Mouse (Mus musculus) limb, embryonic 15.5 days (tissue): ENCODE data around the gene Capns2. TPM values are rescaled to one million over a fixed set of nuclear protein-coding genes. Genes with fewer than 3 reads are reported as not detected.

Experiments used
- ATAC-seq: fragments of 200-750 bp; cut with Nextera tagmentation; 2 replicates; pipeline ENCODE4 v1.8.0; 2017; ENCODE audit warnings: low read depth, moderate TSS enrichment; ENCODE audit not compliant: insufficient number of reproducible peaks, low FRiP score, low TSS enrichment
- H3K27ac ChIP-seq: fragments of 300-500 bp; sonication (generic); 2 replicates; pipeline ENCODE4 v1.5.1; 2015; ENCODE audit warnings: moderate library complexity, mild to moderate bottlenecking, inconsistent platforms
- H3K27me3 ChIP-seq: fragments of 300-500 bp; sonication (generic); 2 replicates; pipeline ENCODE4 v1.6.1; 2015; ENCODE audit warnings: inconsistent platforms
- H3K36me3 ChIP-seq: fragments of 300-500 bp; sonication (generic); 2 replicates; pipeline ENCODE4 v1.6.1; 2015; ENCODE audit warnings: inconsistent platforms
- H3K4me1 ChIP-seq: fragments of 300-500 bp; sonication (generic); 2 replicates; pipeline ENCODE4 v1.6.1; 2015; ENCODE audit warnings: inconsistent platforms
- H3K4me2 ChIP-seq: fragments of 300-500 bp; sonication (generic); 2 replicates; pipeline ENCODE4 v1.6.1; 2015; ENCODE audit warnings: mild to moderate bottlenecking, inconsistent platforms
- H3K4me3 ChIP-seq: fragments of 300-500 bp; sonication (generic); 2 replicates; pipeline ENCODE4 v1.5.1; 2015; ENCODE audit warnings: mild to moderate bottlenecking, inconsistent platforms
- H3K9ac ChIP-seq: fragments of 300-500 bp; sonication (generic); 2 replicates; pipeline ENCODE4 v1.6.1; 2015; ENCODE audit warnings: inconsistent platforms
- H3K9me3 ChIP-seq: fragments of 300-500 bp; sonication (generic); 2 replicates; pipeline ENCODE4 v1.6.1; 2016; ENCODE audit warnings: inconsistent platforms
- WGBS: fragments of 180-500 bp; shearing (Covaris S2); methylation state at CpG from one replicate; pipeline ENCODE4 v1.1.7; 2015; 5-methylcytosine and 5-hydroxymethylcytosine counted together
- polyA plus RNA-seq: library from polyadenylated mRNA; unstranded; fragments of >200 nt; fragmentation: Nextera tagmentation; extraction: Ambion mirVana; gene quantifications from 2 replicates; pipeline ENCODE4 v1.2.1, GENCODE M21; 2015

The Capns2 gene
- 107 and 113 TPM in 2 replicates for polyA plus RNA-seq

GRCm38 (mm10) chr8:92901107-92901506 lies at the start of gene Capns2:
Capns2 (plus strand) TSS chr8:92901407.
- no peak within 1 kb of the TSS for H3K27ac ChIP-seq
- H3K9me3 ChIP-seq = no peaks in the 10 kb centered on the region
- peak within 1 kb of the TSS; percentile 20 for H3K4me3 ChIP-seq
- no peaks in the 10 kb centered on the region for H3K36me3 ChIP-seq
- no peaks in the 10 kb centered on the region; the same call in 1 of the 2 replicates for H3K4me1 ChIP-seq
- no peaks in the 10 kb centered on the region for H3K27me3 ChIP-seq
- H3K4me2 ChIP-seq = no peak within 1 kb of the TSS
- ATAC-seq = no peak
- WGBS = 85% methylated on average over 5 of the region's 5 CpGs
- H3K9ac ChIP-seq = no peak within 1 kb of the TSS

GRCm38 (mm10) chr8:92853188-92853983 lies 47.8 kb upstream of the Capns2 start:
- H3K27ac ChIP-seq = no peak overlapping the region
- no peaks in the 10 kb centered on the region for H3K27me3 ChIP-seq
- H3K36me3 ChIP-seq = peaks cover 30% of the 10 kb centered on the region
- no peak for ATAC-seq
- no peak overlapping the region for H3K4me3 ChIP-seq
- H3K9me3 ChIP-seq = no peaks in the 10 kb centered on the region
- WGBS = 58% methylated on average over 18 of the region's 18 CpGs
- H3K4me1 ChIP-seq = peaks cover 32% of the 10 kb centered on the region
- no peak overlapping the region for H3K9ac ChIP-seq
- H3K4me2 ChIP-seq = no peak overlapping the region

GRCm38 (mm10) chr8:92854673-92855072 lies 46.5 kb upstream of the Capns2 start:
- WGBS = 76% methylated on average over 3 of the region's 3 CpGs
- peaks cover 20% of the 10 kb centered on the region for H3K36me3 ChIP-seq
- peaks cover 28% of the 10 kb centered on the region for H3K4me1 ChIP-seq
- H3K9ac ChIP-seq = no peak overlapping the region
- H3K27ac ChIP-seq = no peak overlapping the region
- ATAC-seq = no peak
- no peaks in the 10 kb centered on the region for H3K9me3 ChIP-seq
- H3K4me3 ChIP-seq = peak overlapping the region; percentile 65; the same call in 1 of the 2 replicates
- H3K4me2 ChIP-seq = peak overlapping the region; percentile 87
- no peaks in the 10 kb centered on the region for H3K27me3 ChIP-seq

GRCm38 (mm10) chr8:92855171-92855894 lies 45.9 kb upstream of the Capns2 start, which contains the start of gene Lpcat2:
Lpcat2 (plus strand) TSS chr8:92855339.
- ATAC-seq = 0 out of 2 replicates have a peak, but pooled peaks have one; percentile 37
- WGBS = under 1% methylated on average over 50 of the region's 50 CpGs
- H3K4me3 ChIP-seq = peak within 1 kb of the TSS; percentile 65
- H3K27ac ChIP-seq = peak within 1 kb of the TSS; percentile 57; the same call in 1 of the 2 replicates
- H3K36me3 ChIP-seq = peaks cover 14% of the 10 kb centered on the region
- peak within 1 kb of the TSS; percentile 87 for H3K4me2 ChIP-seq
- H3K9me3 ChIP-seq = no peaks in the 10 kb centered on the region
- no peaks in the 10 kb centered on the region for H3K27me3 ChIP-seq
- H3K9ac ChIP-seq = peak within 1 kb of the TSS; percentile 58
- peaks cover 21% of the 10 kb centered on the region for H3K4me1 ChIP-seq

- Histone ChIP-seq H3K9ac (no peak overlapping the region), H3K27ac (no peak overlapping the region), H3K36me3 (peaks cover 13% of the 10 kb centered on the region), H3K27me3 (no peaks in the 10 kb centered on the region), H3K4me3 (peak overlapping the region; percentile 65), H3K4me1 (peaks cover 20% of the 10 kb centered on the region), H3K9me3 (no peaks in the 10 kb centered on the region), H3K4me2 (peak overlapping the region; percentile 87)
- WGBS = 73% methylated on average over 7 of the region's 7 CpGs
- ATAC-seq = no peak
Observed at GRCm38 (mm10) chr8:92856273-92856986, 44.8 kb upstream of the Capns2 start.

GRCm38 (mm10) chr8:92858475-92859182 lies 42.6 kb upstream of the Capns2 start:
- peaks cover 16% of the 10 kb centered on the region for H3K4me1 ChIP-seq
- 0 out of 2 replicates have a peak, but pooled peaks cover 2% of the 10 kb centered on the region for H3K36me3 ChIP-seq
- no peak for ATAC-seq
- no peak overlapping the region for H3K9ac ChIP-seq
- no peak overlapping the region for H3K27ac ChIP-seq
- no peak overlapping the region for H3K4me3 ChIP-seq
- H3K4me2 ChIP-seq = no peak overlapping the region
- no peaks in the 10 kb centered on the region for H3K9me3 ChIP-seq
- WGBS = 59% methylated on average over 14 of the region's 14 CpGs
- no peaks in the 10 kb centered on the region for H3K27me3 ChIP-seq

GRCm38 (mm10) chr8:92861977-92862376 lies 39.2 kb upstream of the Capns2 start:
- no peak overlapping the region for H3K4me3 ChIP-seq
- H3K27me3 ChIP-seq = no peaks in the 10 kb centered on the region
- 84% methylated on average over 1 of the region's 1 CpGs for WGBS
- ATAC-seq = no peak
- H3K4me1 ChIP-seq = peaks cover 8% of the 10 kb centered on the region
- no peaks in the 10 kb centered on the region for H3K36me3 ChIP-seq
- H3K4me2 ChIP-seq = no peak overlapping the region
- H3K9ac ChIP-seq = no peak overlapping the region
- H3K27ac ChIP-seq = no peak overlapping the region
- no peaks in the 10 kb centered on the region for H3K9me3 ChIP-seq

- no peak overlapping the region for H3K4me3 ChIP-seq
Observed at GRCm38 (mm10) chr8:92870281-92870680, 30.9 kb upstream of the Capns2 start.

GRCm38 (mm10) chr8:92872063-92872759 lies 29.0 kb upstream of the Capns2 start:
- H3K4me1 ChIP-seq = peaks cover 12% of the 10 kb centered on the region
- H3K9ac ChIP-seq = no peak overlapping the region
- no peak overlapping the region for H3K4me3 ChIP-seq
- no peaks in the 10 kb centered on the region for H3K36me3 ChIP-seq
- 53% methylated on average over 10 of the region's 10 CpGs for WGBS
- ATAC-seq = no peak
- no peaks in the 10 kb centered on the region for H3K27me3 ChIP-seq
- no peak overlapping the region for H3K4me2 ChIP-seq
- H3K9me3 ChIP-seq = no peaks in the 10 kb centered on the region
- no peak overlapping the region for H3K27ac ChIP-seq

More at GRCm38 (mm10) chr8:92870281-92870680, 30.9 kb upstream of the Capns2 start:
- H3K36me3 ChIP-seq = no peaks in the 10 kb centered on the region
- H3K4me2 ChIP-seq = no peak overlapping the region
- ATAC-seq = no peak
- no peaks in the 10 kb centered on the region for H3K27me3 ChIP-seq
- no peaks in the 10 kb centered on the region for H3K9me3 ChIP-seq
- 12% methylated on average over 7 of the region's 7 CpGs for WGBS
- H3K9ac ChIP-seq = no peak overlapping the region
- no peak overlapping the region for H3K27ac ChIP-seq
- peaks cover 21% of the 10 kb centered on the region for H3K4me1 ChIP-seq

GRCm38 (mm10) chr8:92875795-92876194 lies 25.4 kb upstream of the Capns2 start:
- no peak overlapping the region for H3K27ac ChIP-seq
- ATAC-seq = no peak
- no peaks in the 10 kb centered on the region for H3K9me3 ChIP-seq
- H3K4me1 ChIP-seq = no peaks in the 10 kb centered on the region
- H3K4me2 ChIP-seq = no peak overlapping the region
- H3K9ac ChIP-seq = no peak overlapping the region
- no peak overlapping the region for H3K4me3 ChIP-seq
- WGBS = 73% methylated on average over 10 of the region's 10 CpGs
- no peaks in the 10 kb centered on the region for H3K27me3 ChIP-seq
- peaks cover 5% of the 10 kb centered on the region; the same call in 1 of the 2 replicates for H3K36me3 ChIP-seq
